Mouse (Mus musculus): Measurements from ENCODE around the gene Gm20479.

Gene Gm20479

DNA sequence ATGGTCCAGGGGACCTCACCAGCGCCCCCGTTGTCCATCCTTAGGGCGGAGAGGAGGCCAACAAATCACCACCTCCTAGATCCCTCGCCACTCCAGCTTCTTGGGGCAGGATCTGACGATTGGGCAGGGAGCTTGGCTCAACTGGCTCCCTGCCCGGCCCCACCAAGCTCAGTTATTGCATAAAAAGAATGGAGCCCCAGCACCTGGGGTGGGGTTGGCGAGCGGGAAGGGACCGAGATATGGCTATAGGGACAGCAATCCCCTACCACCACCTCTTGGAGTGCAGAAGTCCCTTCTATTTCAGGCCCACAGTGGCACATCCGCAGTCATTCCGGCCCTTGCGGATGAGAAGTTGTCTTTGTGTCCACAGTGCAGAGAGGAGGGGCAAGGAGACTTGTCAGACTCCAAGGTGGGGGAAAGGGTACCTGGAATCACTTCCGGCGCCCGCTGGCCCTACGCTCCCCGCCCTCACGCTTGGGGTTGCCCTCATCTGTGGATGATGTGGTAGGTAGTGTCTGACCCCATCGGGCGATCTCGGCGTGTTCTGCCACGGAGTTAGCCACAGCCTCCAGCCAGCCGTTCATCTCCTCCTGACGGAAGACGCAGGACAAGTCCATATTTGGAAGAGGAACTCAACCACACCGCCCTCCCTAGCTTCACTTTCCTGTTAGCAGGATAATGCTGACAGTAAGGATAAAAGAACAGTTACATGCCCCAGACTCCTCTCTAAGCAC, at the start of gene Gm20479:
Gene Gm20479 (minus strand): TSS at position 559 of the 734 bp plus-strand sequence.
- DNase-seq, result no peak

DNA sequence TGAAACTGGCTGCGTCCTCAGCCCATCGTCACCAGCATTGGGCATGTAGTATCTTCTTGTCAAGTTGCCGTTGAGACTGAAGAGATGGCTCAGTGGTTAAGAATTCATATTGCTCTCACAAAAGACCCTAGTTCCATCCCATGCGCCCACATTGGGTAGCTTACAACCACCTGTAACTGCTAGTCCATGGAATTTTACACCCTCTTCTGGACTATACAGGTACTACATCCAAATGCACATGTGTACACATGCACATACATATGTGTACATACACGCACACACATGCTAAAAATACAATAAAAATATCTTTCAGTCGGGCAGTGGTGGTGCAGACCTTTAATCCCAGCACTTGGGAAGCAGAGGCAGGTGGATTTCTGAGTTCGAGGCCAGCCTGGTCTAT, 49.3 kb upstream of the Gm20479 start:
- DNase-seq, result peak; percentile 19

- peak; percentile 31 for DNase-seq
Measured at GRCm38 (mm10) chr7:27404203-27404942, 47.2 kb upstream of the Gm20479 start.

DNA sequence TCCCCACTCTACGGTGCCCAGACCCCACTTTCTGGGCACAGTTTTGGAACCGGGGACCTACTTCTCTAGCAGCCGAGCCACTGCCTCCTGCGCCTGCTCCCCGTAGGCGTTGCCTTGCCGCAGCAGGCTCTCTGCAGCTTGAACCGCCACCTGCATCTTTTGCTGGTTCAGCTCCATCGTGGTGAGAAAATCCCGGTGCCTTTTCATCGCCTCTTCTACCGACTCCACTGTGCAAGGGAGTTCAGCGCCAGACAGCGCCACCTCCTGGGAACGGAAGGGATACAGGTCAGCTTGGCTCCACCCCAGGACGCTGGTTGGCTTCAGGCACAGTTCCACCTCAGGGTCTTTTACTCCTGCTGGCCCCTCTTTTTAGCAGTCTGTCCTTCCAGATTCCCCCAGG, 45.5 kb upstream of the Gm20479 start:
- peak; percentile 78 for DNase-seq

DNA sequence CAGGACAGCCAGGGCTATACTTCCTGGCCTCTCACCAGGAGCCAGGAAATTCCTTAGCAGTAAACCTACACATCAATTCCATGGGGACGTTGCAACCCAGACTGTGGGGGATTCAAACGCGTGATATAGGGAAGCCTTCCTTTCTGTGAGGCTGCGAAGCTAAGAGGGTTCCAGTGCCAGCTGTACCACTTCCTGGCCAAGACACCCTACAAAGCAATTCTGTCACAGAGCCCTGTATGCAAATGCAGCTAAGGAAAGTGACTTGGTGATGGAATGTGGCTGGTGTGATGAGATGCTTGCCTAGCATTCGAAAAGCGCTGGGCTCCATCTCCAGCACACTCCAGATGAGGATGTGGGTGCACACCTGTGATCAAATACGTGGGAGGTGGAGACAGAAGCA, 43.3 kb upstream of the Gm20479 start:
- no peak for DNase-seq

DNA sequence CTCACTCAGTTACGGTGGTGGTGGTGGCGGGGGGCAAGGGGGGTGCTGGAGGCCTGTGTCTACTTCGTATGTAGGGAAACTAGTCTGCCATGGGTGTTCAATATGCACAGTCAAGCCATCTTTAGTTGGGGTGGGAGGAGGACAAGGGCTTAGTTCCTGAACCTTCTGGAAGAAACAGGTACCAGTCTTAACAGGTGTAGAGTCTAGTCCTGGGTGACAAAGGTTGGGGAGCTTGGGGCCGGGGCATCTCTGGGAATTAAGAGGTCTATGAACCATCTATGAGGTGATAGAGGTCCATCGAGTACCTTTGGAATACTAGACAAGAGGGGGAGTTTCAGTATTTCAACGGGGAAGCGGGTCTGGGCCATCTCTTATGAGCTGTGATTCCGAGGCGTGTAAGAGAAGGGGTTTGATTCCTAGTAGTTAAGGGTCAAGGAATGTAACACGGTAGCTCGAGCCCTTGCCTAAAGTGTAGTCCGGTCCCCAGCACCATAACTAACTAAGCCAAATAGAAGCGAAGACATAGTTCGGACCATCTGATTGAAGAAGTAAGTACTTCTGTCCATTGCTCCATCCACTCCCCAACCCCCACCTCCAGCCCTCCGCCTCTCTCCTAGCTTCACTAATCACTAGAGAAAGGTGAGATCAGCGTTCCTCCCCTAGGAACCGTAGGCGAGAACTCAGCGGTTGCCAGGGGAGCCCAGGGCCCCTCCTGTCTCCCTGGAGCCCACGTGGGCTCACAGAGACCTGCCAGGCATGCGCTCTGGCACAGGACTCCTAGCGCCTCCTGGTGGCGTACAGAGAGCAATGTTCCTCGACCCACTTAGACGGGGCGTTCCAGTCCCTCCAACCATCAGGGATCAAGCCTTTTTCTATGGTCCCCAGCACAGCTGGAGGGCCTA, 40.1 kb upstream of the Gm20479 start:
- peak; percentile 86 for DNase-seq

GRCm38 (mm10) chr7:27396184-27397047, 39.2 kb upstream of the Gm20479 start:
- peak; percentile 71 for DNase-seq

DNA sequence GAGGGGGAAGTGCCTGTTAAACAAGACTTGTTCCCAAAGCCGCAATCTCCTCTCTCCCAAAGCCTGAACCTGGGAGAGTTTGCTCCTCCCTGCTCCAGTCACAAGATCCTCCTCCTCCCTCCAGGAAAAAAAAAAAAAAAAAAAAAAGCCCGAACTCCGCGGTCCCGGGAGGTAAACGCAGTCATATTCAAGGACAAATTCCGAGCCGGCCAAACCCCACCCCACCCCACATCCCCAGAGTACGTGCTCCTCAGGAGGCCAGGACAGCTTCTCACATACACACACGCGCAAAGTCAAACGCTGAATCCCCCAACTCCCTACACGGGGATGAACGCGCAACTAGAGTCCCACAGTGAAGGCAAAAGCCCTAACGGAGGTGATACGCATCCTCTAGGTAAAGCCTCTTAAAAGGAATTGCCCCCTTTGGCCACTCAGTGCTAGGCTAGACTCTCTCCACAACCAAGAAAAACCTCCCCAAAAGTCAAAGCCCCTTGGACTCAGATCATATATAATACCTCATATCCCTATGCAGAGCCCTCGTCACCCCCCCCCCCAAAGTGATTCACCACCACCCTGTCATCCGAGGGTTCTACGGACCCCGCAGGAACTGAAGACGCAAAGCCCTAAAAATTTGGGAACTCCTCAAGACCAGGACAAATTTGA, 38.4 kb upstream of the Gm20479 start:
- no peak for DNase-seq

- DNase-seq, result no peak
Measured at GRCm38 (mm10) chr7:27391416-27391815, 34.2 kb upstream of the Gm20479 start.

DNA sequence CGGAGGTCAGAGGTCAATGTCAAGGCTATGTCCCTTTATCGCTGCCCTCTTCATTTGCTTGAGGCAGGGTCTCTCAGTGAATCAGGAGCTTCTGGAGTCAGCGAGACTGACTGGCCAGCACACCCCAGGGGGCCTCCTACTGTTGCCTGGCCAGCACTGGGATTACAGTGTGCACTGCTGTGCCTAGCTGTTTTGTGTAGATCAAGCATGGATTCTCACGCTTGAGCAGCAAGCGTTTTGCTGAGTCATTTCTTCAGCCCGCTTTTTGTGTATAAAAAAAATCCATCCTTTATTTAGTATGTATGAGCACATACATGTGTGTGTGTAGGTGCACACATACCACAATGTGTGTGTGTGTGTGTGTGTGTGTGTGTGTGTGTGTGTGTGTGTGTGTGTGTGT, 32.0 kb upstream of the Gm20479 start:
- no peak for DNase-seq

DNA sequence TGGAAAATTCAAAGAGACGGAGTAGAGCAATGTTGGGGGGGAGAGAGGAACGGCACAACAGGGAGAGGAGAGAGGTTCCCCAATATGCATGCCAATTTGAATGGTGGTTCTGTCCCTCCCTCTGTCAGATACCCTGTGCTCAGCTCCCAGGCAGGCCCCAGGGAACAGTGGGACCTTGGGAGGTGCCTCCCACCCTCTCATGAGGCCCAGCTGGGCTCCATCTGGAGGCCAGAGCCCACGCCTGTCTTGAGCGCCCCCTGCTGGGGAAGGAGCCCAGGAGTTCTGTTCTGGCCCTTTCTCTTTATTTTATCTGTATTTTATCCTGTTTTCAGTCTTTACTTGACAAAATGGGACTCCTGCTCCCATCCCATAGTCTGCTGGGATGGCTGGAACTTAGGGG, 27.5 kb upstream of the Gm20479 start:
- DNase-seq, result peak; percentile 74

GRCm38 (mm10) chr7:27384134-27384533, 26.9 kb upstream of the Gm20479 start:
- no peak for DNase-seq

- DNase-seq, result no peak
Measured at GRCm38 (mm10) chr7:27383233-27383632, 26.0 kb upstream of the Gm20479 start.

DNA sequence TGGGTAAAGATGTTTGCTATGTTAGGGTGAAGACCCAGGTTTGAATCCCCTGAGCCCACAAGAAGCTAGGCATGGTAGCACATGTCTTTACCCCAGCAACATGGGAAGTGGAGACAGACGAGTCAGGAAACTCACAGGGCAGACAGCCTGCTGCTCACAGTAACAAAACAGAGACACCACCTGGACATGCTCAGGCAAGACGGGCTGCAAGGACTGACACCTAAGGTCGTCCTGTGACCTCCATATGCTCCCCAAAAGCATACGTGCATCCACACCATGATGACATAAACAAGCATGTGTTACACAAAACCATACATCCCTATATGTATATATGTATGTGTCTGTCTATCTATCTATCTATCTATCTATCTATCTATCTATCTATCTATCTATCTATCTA, 24.3 kb upstream of the Gm20479 start:
- no peak for DNase-seq

GRCm38 (mm10) chr7:27381009-27381408, 23.8 kb upstream of the Gm20479 start:
- DNase-seq, result no peak

- no peak for DNase-seq
Measured at GRCm38 (mm10) chr7:27379836-27380235, 22.6 kb upstream of the Gm20479 start.

DNA sequence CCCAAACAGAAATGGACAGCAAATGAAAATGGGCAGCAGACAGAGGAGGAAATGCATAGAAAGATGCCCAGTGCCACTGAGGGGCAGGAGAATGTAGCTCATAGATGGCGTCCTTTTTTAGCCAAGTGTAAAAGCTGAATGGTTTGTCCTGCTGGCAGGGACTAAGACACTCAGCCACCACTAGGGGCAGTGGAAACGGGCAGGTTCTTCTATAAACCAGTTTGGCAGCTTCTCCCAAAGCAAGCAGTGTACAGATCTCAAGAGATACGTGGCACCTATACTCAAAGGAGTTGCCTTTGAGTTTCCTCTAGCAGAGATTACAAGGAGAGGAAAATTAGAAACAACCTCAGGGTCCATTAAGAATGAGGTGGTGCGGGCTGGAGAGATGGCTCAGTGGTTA, 21.2 kb upstream of the Gm20479 start:
- peak; percentile 67 for DNase-seq

- DNase-seq, result no peak
Measured at GRCm38 (mm10) chr7:27375274-27375673, 18.1 kb upstream of the Gm20479 start.

DNA sequence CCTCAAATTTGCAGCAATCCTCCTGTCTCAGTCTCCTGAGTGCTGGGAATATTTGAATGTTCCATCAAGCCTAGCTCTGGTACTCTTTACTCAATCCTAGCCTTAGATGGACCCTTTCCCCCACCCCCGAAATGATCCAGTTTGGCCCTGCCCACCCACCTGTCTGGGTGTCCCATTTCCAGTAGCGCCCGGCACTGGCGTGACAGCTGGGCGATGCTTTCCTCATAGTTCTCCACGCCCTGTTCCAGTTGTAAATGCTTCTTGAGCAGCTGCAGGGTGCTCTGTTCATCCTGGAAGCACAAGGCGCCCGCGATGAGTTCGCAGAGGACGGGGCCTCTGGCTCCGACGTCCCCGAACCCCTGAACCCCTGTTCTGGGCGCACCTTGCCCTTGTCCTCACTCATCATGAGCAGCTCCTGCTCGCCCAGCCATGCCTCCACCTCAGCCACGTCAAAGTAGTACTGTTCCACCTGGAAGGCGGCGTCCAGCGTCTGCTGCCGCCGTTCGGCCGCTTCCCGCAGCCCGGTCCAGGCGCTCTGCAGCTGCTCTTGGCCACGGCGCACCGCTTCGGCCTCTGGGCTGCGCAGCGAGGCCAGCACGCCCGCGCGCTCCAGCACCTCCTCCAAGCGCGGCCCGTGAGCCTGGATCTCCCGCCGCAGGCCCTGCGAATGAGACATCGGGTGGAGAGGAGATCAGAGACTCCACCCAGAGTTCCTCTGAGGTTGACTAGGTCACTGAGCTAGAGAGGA, 14.7 kb upstream of the Gm20479 start:
- DNase-seq, result peak; percentile 40

DNA sequence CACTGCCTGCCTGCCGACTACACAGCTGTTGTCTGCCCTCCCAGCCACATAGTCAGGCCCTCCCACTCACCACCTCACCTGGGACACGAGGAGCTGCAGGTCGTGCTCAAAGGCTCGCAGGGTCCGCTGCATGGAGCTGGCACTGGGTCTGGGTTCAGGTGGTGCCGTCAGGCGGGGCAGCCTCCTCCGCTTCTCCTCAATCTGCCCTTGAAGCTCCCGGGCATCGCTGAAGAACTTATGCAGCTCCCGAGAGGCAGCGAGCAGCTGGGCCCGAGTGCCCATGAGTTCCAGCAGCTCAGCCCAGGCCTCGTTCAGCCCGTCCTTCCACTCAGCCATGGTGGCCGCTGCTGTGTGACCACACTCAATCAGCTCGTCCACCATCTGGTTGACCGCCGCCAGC, 11.9 kb upstream of the Gm20479 start:
- no peak for DNase-seq

DNA sequence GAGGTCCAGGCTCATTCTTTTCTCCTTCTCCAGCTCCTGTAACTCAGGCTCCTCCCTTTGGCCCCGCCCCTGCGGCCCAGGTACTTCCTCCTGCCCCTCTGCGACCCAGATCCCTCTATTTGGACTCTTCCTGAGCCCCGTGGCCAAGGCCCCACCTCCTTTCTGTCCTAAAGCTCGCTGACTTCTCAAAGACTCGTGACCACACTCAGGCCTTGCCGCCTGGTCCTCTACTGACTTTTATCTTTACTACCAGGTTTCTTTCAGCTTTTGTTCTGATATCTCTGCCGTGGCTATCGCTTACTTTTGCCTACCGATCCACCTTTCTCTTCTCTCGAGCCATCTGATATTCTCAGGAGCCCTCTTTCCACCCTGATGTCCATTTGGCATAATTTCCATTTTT, 10.8 kb upstream of the Gm20479 start:
- DNase-seq, result no peak
